Mouse (Mus musculus) liver, postnatal 0 days (tissue): Measurements from ENCODE around the gene Mat2b. TPM values are rescaled to one million over a fixed set of nuclear protein-coding genes. Genes with fewer than 3 reads are reported as not detected.
"Not testable (repeated sequence)": the region's sequence is repeated elsewhere in the genome, so short reads cannot be mapped to it uniquely, and the experiment has no call there.

ENCODE experiments used
- ATAC-seq: fragments of 200-750 bp; cut with Nextera tagmentation; 2 replicates; pipeline ENCODE4 v1.8.0; 2017; ENCODE audit warnings: mild to moderate bottlenecking, moderate library complexity
- DNase-seq: peaks from one replicate; pipeline ENCODE4 v3.0.0-alpha.2; 2016
- H3K27ac ChIP-seq: fragments of 300-500 bp; sonication (generic); 2 replicates; pipeline ENCODE4 v1.5.1; 2014; ENCODE audit warnings: antibody characterized with exemption, moderate library complexity, mild to moderate bottlenecking, low read depth
- H3K27me3 ChIP-seq: fragments of 300-500 bp; sonication (generic); 2 replicates; pipeline ENCODE4 v1.6.1; 2014; ENCODE audit warnings: low read length, control low read depth, mixed read lengths; ENCODE audit not compliant: insufficient read depth
- H3K36me3 ChIP-seq: fragments of 300-500 bp; sonication (generic); replicated peaks from 2 replicates; pipeline ENCODE4 v1.6.1; 2014; ENCODE audit warnings: mild to moderate bottlenecking, control low read depth, low read length, moderate library complexity, mixed read lengths; ENCODE audit not compliant: insufficient read depth
- H3K4me1 ChIP-seq: fragments of 300-500 bp; sonication (generic); 2 replicates; pipeline ENCODE4 v1.6.1; 2014; ENCODE audit warnings: antibody characterized with exemption, mild to moderate bottlenecking, control low read depth; ENCODE audit not compliant: insufficient read depth
- H3K4me2 ChIP-seq: fragments of 300-500 bp; sonication (generic); 2 replicates; pipeline ENCODE4 v1.6.1; 2014; ENCODE audit warnings: low read depth, mild to moderate bottlenecking, low read length, moderate library complexity, mixed read lengths
- H3K4me3 ChIP-seq: fragments of 300-500 bp; sonication (generic); 2 replicates; pipeline ENCODE4 v1.5.1; 2014; ENCODE audit warnings: low read depth, low read length
- H3K9ac ChIP-seq: fragments of 300-500 bp; sonication (generic); replicated peaks from 2 replicates; pipeline ENCODE4 v1.6.1; 2014; ENCODE audit warnings: mild to moderate bottlenecking, moderate library complexity
- H3K9me3 ChIP-seq: fragments of 300-500 bp; sonication (generic); 2 replicates; pipeline ENCODE4 v1.6.1; 2016; ENCODE audit warnings: mild to moderate bottlenecking, control low read depth, low read length, mixed read lengths
- CTCF ChIP-seq: sonication (generic); IDR thresholded peaks from 2 replicates; pipeline ENCODE4 v1.5.1; 2016; ENCODE audit warnings: antibody characterized with exemption, low read depth
- EP300 ChIP-seq: IDR thresholded peaks from 2 replicates; pipeline ENCODE4 v1.6.1; 2016; ENCODE audit warnings: antibody characterized with exemption, low read depth, mild to moderate bottlenecking
- WGBS: fragments of 180-500 bp; shearing (Covaris S2); extraction: QIAGEN DNeasy Blood & Tissue Kit; methylation state at CpG from one replicate; pipeline ENCODE4 v1.1.7; 2014; ENCODE audit not compliant: insufficient replicate concordance; 5-methylcytosine and 5-hydroxymethylcytosine counted together
- polyA plus RNA-seq: library from polyadenylated mRNA; unstranded; fragments of >200 nt; fragmentation: Nextera tagmentation; extraction: Ambion mirVana; gene quantifications from 2 replicates; pipeline ENCODE4 v1.2.1, GENCODE M21; 2015

Gene Mat2b
- polyA plus RNA-seq, 1 experiment from 2014 or later, result 46.4 TPM

GRCm38 (mm10) chr11:40732997-40733338 lies 38.0 kb upstream of the Mat2b start:
- no peaks in the 10 kb centered on the region for H3K27me3 ChIP-seq
- H3K9me3 ChIP-seq, result no peaks in the 10 kb centered on the region
- no peak for TF ChIP-seq CTCF
- TF ChIP-seq EP300, result no peak
- DNase-seq (no peak), ATAC-seq (peak; percentile 57)
- peak overlapping the region; percentile 76 for H3K9ac ChIP-seq
- peaks cover 15% of the 10 kb centered on the region for H3K4me1 ChIP-seq
- H3K27ac ChIP-seq, result peak overlapping the region; percentile 75
- H3K4me3 ChIP-seq, result peak overlapping the region; percentile 84
- peaks cover 26% of the 10 kb centered on the region for H3K36me3 ChIP-seq
- WGBS, result 1% methylated on average over 14 of the region's 14 CpGs
- H3K4me2 ChIP-seq, result peak overlapping the region; percentile 91

- Histone ChIP-seq H3K9ac (no peak overlapping the region), H3K4me3 (no peak overlapping the region), H3K27me3 (no peaks in the 10 kb centered on the region), H3K27ac (no peak overlapping the region), H3K4me1 (no peaks in the 10 kb centered on the region), H3K9me3 (no peaks in the 10 kb centered on the region), H3K36me3 (peaks cover 90% of the 10 kb centered on the region), H3K4me2 (no peak overlapping the region)
- ATAC-seq, result no peak
- no peak for TF ChIP-seq EP300
- no peak for TF ChIP-seq CTCF
- no peak for DNase-seq
Measured at GRCm38 (mm10) chr11:40718324-40718723, 23.3 kb upstream of the Mat2b start.

- Histone ChIP-seq H3K36me3 (peaks cover 80% of the 10 kb centered on the region), H3K27me3 (no peaks in the 10 kb centered on the region), H3K27ac (no peak overlapping the region), H3K4me2 (no peak overlapping the region), H3K9ac (no peak overlapping the region), H3K4me3 (no peak overlapping the region), H3K4me1 (no peaks in the 10 kb centered on the region), H3K9me3 (no peaks in the 10 kb centered on the region)
- no peak for TF ChIP-seq EP300
- TF ChIP-seq CTCF, result peak; percentile 43
- WGBS, result 89% methylated on average over 5 of the region's 5 CpGs
- peak; percentile 22 for DNase-seq
- ATAC-seq, result no peak
Measured at GRCm38 (mm10) chr11:40715524-40715923, 20.5 kb upstream of the Mat2b start.

- no peak for ATAC-seq
- no peak for TF ChIP-seq CTCF
- TF ChIP-seq EP300, result no peak
- no peak for DNase-seq
- Histone ChIP-seq H3K27me3 (no peaks in the 10 kb centered on the region), H3K4me3 (no peak overlapping the region), H3K9ac (no peak overlapping the region), H3K4me1 (no peaks in the 10 kb centered on the region), H3K9me3 (no peaks in the 10 kb centered on the region), H3K27ac (no peak overlapping the region), H3K4me2 (no peak overlapping the region), H3K36me3 (peaks cover 80% of the 10 kb centered on the region)
- WGBS, result 80% methylated on average over 8 of the region's 8 CpGs
Measured at GRCm38 (mm10) chr11:40713858-40714257, 18.9 kb upstream of the Mat2b start.

GRCm38 (mm10) chr11:40709899-40710298 lies 14.9 kb upstream of the Mat2b start:
- WGBS, result 85% methylated on average over 6 of the region's 6 CpGs
- not testable (repeated sequence) for H3K4me1 ChIP-seq, H3K4me3 ChIP-seq, DNase-seq, H3K27me3 ChIP-seq, H3K4me2 ChIP-seq, H3K9ac ChIP-seq, ATAC-seq, H3K27ac ChIP-seq, H3K9me3 ChIP-seq
- H3K36me3 ChIP-seq, result peaks cover 81% of the 10 kb centered on the region

- under 1% methylated on average over 31 of the region's 31 CpGs for WGBS
- H3K27ac ChIP-seq, result peak overlapping the region; percentile 94
- ATAC-seq (peak; percentile 42), DNase-seq (peak; percentile 58)
- peaks cover 21% of the 10 kb centered on the region for H3K4me1 ChIP-seq
- H3K9ac ChIP-seq, result peak overlapping the region; percentile 85
- TF ChIP-seq EP300 (0 out of 2 replicates have a peak, but pooled peaks have one; percentile 16), CTCF (no peak)
- H3K4me2 ChIP-seq, result peak overlapping the region; percentile 91
- H3K27me3 ChIP-seq, result no peaks in the 10 kb centered on the region
- peaks cover 1% of the 10 kb centered on the region; the same call in 1 of the 2 replicates for H3K9me3 ChIP-seq
- H3K4me3 ChIP-seq, result peak overlapping the region; percentile 73
- H3K36me3 ChIP-seq, result no peaks in the 10 kb centered on the region
Measured at GRCm38 (mm10) chr11:40694311-40695087, 504 bp downstream of the Mat2b start.
